In genomic region chr10:20966090-20966489, GRCm38 (mm10) we compare ENCODE assay signal across 8 mouse cellular contexts. TPM values are rescaled to one million over a fixed set of nuclear protein-coding genes. Genes with fewer than 3 reads are reported as not detected.
DNase-seq lines count a peak whose midpoint lies in the region; ATAC-seq and TF ChIP-seq lines count a peak whose summit lies in the region.

No protein-coding gene starts in this region.

- WGBS in heart, embryonic 12.5 days, result 49% methylated on average over 12 of the region's 12 CpGs
- WGBS in liver, postnatal 0 days (ENCODE audit: insufficient replicate concordance), result 39% methylated on average over 12 of the region's 12 CpGs
- WGBS in neural tube, embryonic 15.5 days, result 36% methylated on average over 12 of the region's 12 CpGs
- 21% methylated on average over 12 of the region's 12 CpGs for WGBS in thymus, adult 2 months

- TF ChIP-seq POLR2A in bone marrow macrophage, adult 2 months (IDR thresholded peaks at IDR 0.05; ENCODE audit: borderline replicate concordance, low read depth, low read length), result no peak
- no peak for TF ChIP-seq POLR2A in embryonic fibroblast, embryonic 13.5 days (IDR thresholded peaks at IDR 0.05; ENCODE audit: low read depth, low read length)
- no peak for TF ChIP-seq POLR2A in thymus, adult 2 months (IDR thresholded peaks at IDR 0.05; ENCODE audit: control insufficient read depth, extremely low read depth, insufficient read depth, low read length, poor library complexity)

- H3K4me3 ChIP-seq in bone marrow macrophage, adult 2 months (ENCODE audit: insufficient read depth, low read length), result no peak overlapping the region
- H3K4me3 ChIP-seq in embryonic fibroblast, embryonic 13.5 days (ENCODE audit: insufficient read depth, low read length), result no peak overlapping the region
- no peak overlapping the region for H3K4me3 ChIP-seq in heart, embryonic 12.5 days
- H3K4me3 ChIP-seq in liver, postnatal 0 days (ENCODE audit: low read depth, low read length), result no peak overlapping the region
- H3K4me3 ChIP-seq in neural tube, embryonic 15.5 days (replicated peaks), result no peak overlapping the region
- H3K4me3 ChIP-seq in thymus, adult 2 months (ENCODE audit: control insufficient read depth, insufficient read depth, low read length), result no peak overlapping the region

- peaks cover 28% of the 10 kb centered on the region for H3K36me3 ChIP-seq in heart, embryonic 12.5 days
- H3K36me3 ChIP-seq in liver, postnatal 0 days (replicated peaks; ENCODE audit: insufficient read depth, low read length), result no peaks in the 10 kb centered on the region
- H3K36me3 ChIP-seq in neural tube, embryonic 15.5 days, result peaks cover 66% of the 10 kb centered on the region
- peaks cover 5% of the 10 kb centered on the region; the same call in 1 of the 2 replicates for H3K36me3 ChIP-seq in thymus, adult 2 months (ENCODE audit: control insufficient read depth, insufficient read depth, low read length)

- H3K4me1 ChIP-seq in bone marrow macrophage, adult 2 months (ENCODE audit: control insufficient read depth, insufficient read depth, low read length), result no peaks in the 10 kb centered on the region
- H3K4me1 ChIP-seq in embryonic fibroblast, embryonic 13.5 days (ENCODE audit: control insufficient read depth, insufficient read depth, low read length), result peaks cover 4% of the 10 kb centered on the region; the same call in 1 of the 2 replicates
- 0 out of 2 replicates have a peak, but pooled peaks cover 2% of the 10 kb centered on the region for H3K4me1 ChIP-seq in heart, embryonic 12.5 days (replicated peaks)
- H3K4me1 ChIP-seq in liver, postnatal 0 days (ENCODE audit: insufficient read depth), result peaks cover 3% of the 10 kb centered on the region; the same call in 1 of the 2 replicates
- no peaks in the 10 kb centered on the region for H3K4me1 ChIP-seq in neural tube, embryonic 15.5 days
- no peaks in the 10 kb centered on the region for H3K4me1 ChIP-seq in thymus, adult 2 months (replicated peaks; ENCODE audit: control insufficient read depth, insufficient read depth, low read length)

- no peaks in the 10 kb centered on the region for H3K27me3 ChIP-seq in heart, embryonic 12.5 days (replicated peaks)
- no peaks in the 10 kb centered on the region for H3K27me3 ChIP-seq in liver, postnatal 0 days (ENCODE audit: insufficient read depth, low read length)
- no peaks in the 10 kb centered on the region for H3K27me3 ChIP-seq in neural tube, embryonic 15.5 days (replicated peaks)
- H3K27me3 ChIP-seq in thymus, adult 2 months (ENCODE audit: control insufficient read depth, insufficient read depth, low read length), result no peaks in the 10 kb centered on the region

- no peak overlapping the region for H3K4me2 ChIP-seq in heart, embryonic 12.5 days
- no peak overlapping the region for H3K4me2 ChIP-seq in liver, postnatal 0 days (ENCODE audit: low read depth, low read length)
- no peak overlapping the region for H3K4me2 ChIP-seq in neural tube, embryonic 15.5 days

- no peak for TF ChIP-seq EP300 in liver, postnatal 0 days (IDR thresholded peaks at IDR 0.05; ENCODE audit: low read depth)

- no peak overlapping the region for H3K27ac ChIP-seq in bone marrow macrophage, adult 2 months (ENCODE audit: insufficient read depth, low read depth, low read length)
- no peak overlapping the region for H3K27ac ChIP-seq in embryonic fibroblast, embryonic 13.5 days (ENCODE audit: insufficient read depth, low read length)
- H3K27ac ChIP-seq in heart, embryonic 12.5 days (ENCODE audit: poor library complexity, severe bottlenecking), result no peak overlapping the region
- no peak overlapping the region for H3K27ac ChIP-seq in liver, postnatal 0 days (ENCODE audit: low read depth)
- no peak overlapping the region for H3K27ac ChIP-seq in neural tube, embryonic 15.5 days (replicated peaks)
- no peak overlapping the region for H3K27ac ChIP-seq in thymus, adult 2 months (ENCODE audit: control insufficient read depth, insufficient read depth, low read length)

- TF ChIP-seq CTCF in bone marrow macrophage, adult 2 months (IDR thresholded peaks at IDR 0.05; ENCODE audit: low read depth, low read length), result peak; percentile 99
- peak; percentile 97 for TF ChIP-seq CTCF in embryonic fibroblast, embryonic 13.5 days (IDR thresholded peaks at IDR 0.05; ENCODE audit: borderline replicate concordance, insufficient read depth, low read length)
- TF ChIP-seq CTCF in liver, postnatal 0 days (IDR thresholded peaks at IDR 0.05; ENCODE audit: low read depth), result peak; percentile 99
- TF ChIP-seq CTCF in thymus, adult 2 months (IDR thresholded peaks at IDR 0.05; ENCODE audit: borderline replicate concordance, control insufficient read depth, extremely low read depth, insufficient read depth, low read length, poor library complexity), result peak; percentile 80; the same call in 1 of the 2 replicates

- ATAC-seq in heart, embryonic 12.5 days (ENCODE audit: insufficient number of reproducible peaks, low FRiP score), result peak; percentile 66; the same call in 1 of the 2 replicates
- ATAC-seq in liver, postnatal 0 days, result peak; percentile 86
- ATAC-seq in neural tube, embryonic 15.5 days (ENCODE audit: low FRiP score), result peak; percentile 55; the same call in 1 of the 2 replicates

- H3K9me3 ChIP-seq in heart, embryonic 12.5 days (replicated peaks), result peaks cover 5% of the 10 kb centered on the region; the same call in 1 of the 2 replicates
- H3K9me3 ChIP-seq in liver, postnatal 0 days (ENCODE audit: low read length), result no peaks in the 10 kb centered on the region
- H3K9me3 ChIP-seq in neural tube, embryonic 15.5 days (replicated peaks), result no peaks in the 10 kb centered on the region

- H3K9ac ChIP-seq in heart, embryonic 12.5 days, result no peak overlapping the region
- H3K9ac ChIP-seq in liver, postnatal 0 days (replicated peaks), result no peak overlapping the region
- no peak overlapping the region for H3K9ac ChIP-seq in neural tube, embryonic 15.5 days (replicated peaks)

- DNase-seq in CD8-positive naive resting alpha-beta T cell, adult 2 months (ENCODE audit: low read depth in 2 of 2, low spot score in 2 of 2), result peak; percentile 54 to 71
- DNase-seq in kidney, postnatal 36 days, result peak; percentile 84 to 90
- DNase-seq in liver, postnatal 0 days, result peak; percentile 84
- peak; percentile 79 for DNase-seq in thymus, adult 2 months

RNA-seq across cellular contexts. Expression of gene Ahi1, which starts 13.7 kb away (rescaled TPM):
- polyA plus RNA-seq in bone marrow macrophage, adult 2 months (2012; ENCODE audit: insufficient read depth, insufficient read length, missing spikeins), result 2.4 and 2.8 TPM in 2 replicates
- 16.7 and 18.6 TPM in 2 replicates for polyA plus RNA-seq in embryonic fibroblast, embryonic 13.5 days (2011; ENCODE audit: insufficient read length, low read depth, missing spikeins)
- polyA plus RNA-seq in heart, embryonic 12.5 days (2016; fragmentation: Nextera tagmentation; extraction: Ambion mirVana), result 5.1 and 5.4 TPM in 2 replicates
- polyA plus RNA-seq in liver, postnatal 0 days (2015; fragmentation: Nextera tagmentation; extraction: Ambion mirVana), result 2.3 and 2.6 TPM in 2 replicates
- 98.5 and 115 TPM in 2 replicates for polyA plus RNA-seq in neural tube, embryonic 15.5 days (2015; fragmentation: Nextera tagmentation; extraction: Ambion mirVana)
- 5.4 and 6.1 TPM in 2 replicates for polyA plus RNA-seq in thymus, adult 2 months (2012; rRNA removed)
